Mouse (Mus musculus): ENCODE data around the gene Spryd3. TPM values are rescaled to one million over a fixed set of nuclear protein-coding genes. Genes with fewer than 3 reads are reported as not detected.

Gene Spryd3
- total and polyA plus RNA-seq, 2 experiments from 2014 or later: 16.0 to 22.8 TPM

GRCm38 (mm10) chr15:102094157-102094556, 41.9 kb downstream of the Spryd3 start:
- Histone ChIP-seq H3K4me3 (ENCODE audit: low read depth, low read length) (no peak overlapping the region), H3K36me3 (replicated peaks; ENCODE audit: control insufficient read depth, insufficient read depth, low read length) (peaks cover 81% of the 10 kb centered on the region), H3K4me1 (ENCODE audit: control insufficient read depth, insufficient read depth) (0 out of 2 replicates have a peak, but pooled peaks cover under 1% of the 10 kb centered on the region), H3K27me3 (ENCODE audit: control insufficient read depth, insufficient read depth, low read length) (no peaks in the 10 kb centered on the region), H3K9ac (replicated peaks; ENCODE audit: low read depth, low read length) (no peak overlapping the region), H3K9me3 (replicated peaks; ENCODE audit: control insufficient read depth, low read length) (no peaks in the 10 kb centered on the region), H3K4me2 (ENCODE audit: low read depth, low read length) (no peak overlapping the region), H3K27ac (ENCODE audit: low read depth) (no peak overlapping the region)
- DNase-seq (ENCODE audit: low spot score) (no peak), ATAC-seq (ENCODE audit: insufficient read depth, low read depth) (no peak)
- WGBS: 66% methylated on average over 2 of the region's 2 CpGs
- TF ChIP-seq EP300 (IDR thresholded peaks at IDR 0.05; ENCODE audit: low read depth) (no peak), CTCF (IDR thresholded peaks at IDR 0.05; ENCODE audit: low read depth) (no peak)

- no peak overlapping the region for H3K9ac ChIP-seq (replicated peaks; ENCODE audit: low read depth, low read length)
- H3K9me3 ChIP-seq (replicated peaks; ENCODE audit: control insufficient read depth, low read length): no peaks in the 10 kb centered on the region
- peaks cover 93% of the 10 kb centered on the region for H3K36me3 ChIP-seq (replicated peaks; ENCODE audit: control insufficient read depth, insufficient read depth, low read length)
- no peak for ATAC-seq (ENCODE audit: insufficient read depth, low read depth)
- H3K4me1 ChIP-seq (ENCODE audit: control insufficient read depth, insufficient read depth): no peaks in the 10 kb centered on the region
- H3K4me3 ChIP-seq (ENCODE audit: low read depth, low read length): no peak overlapping the region
- no peaks in the 10 kb centered on the region for H3K27me3 ChIP-seq (ENCODE audit: control insufficient read depth, insufficient read depth, low read length)
- H3K4me2 ChIP-seq (ENCODE audit: low read depth, low read length): no peak overlapping the region
- 84% methylated on average over 4 of the region's 4 CpGs for WGBS
- no peak for TF ChIP-seq CTCF (IDR thresholded peaks at IDR 0.05; ENCODE audit: low read depth)
- TF ChIP-seq EP300 (IDR thresholded peaks at IDR 0.05; ENCODE audit: low read depth): no peak
- no peak overlapping the region for H3K27ac ChIP-seq (ENCODE audit: low read depth)
- no peak for DNase-seq (ENCODE audit: low spot score)
Observed at GRCm38 (mm10) chr15:102092222-102092621, 43.8 kb downstream of the Spryd3 start.

- Histone ChIP-seq H3K27me3 (ENCODE audit: control insufficient read depth, insufficient read depth, low read length) (no peaks in the 10 kb centered on the region), H3K9ac (replicated peaks; ENCODE audit: low read depth, low read length) (no peak overlapping the region), H3K36me3 (replicated peaks; ENCODE audit: control insufficient read depth, insufficient read depth, low read length) (peaks cover 96% of the 10 kb centered on the region), H3K4me2 (ENCODE audit: low read depth, low read length) (no peak overlapping the region), H3K9me3 (replicated peaks; ENCODE audit: control insufficient read depth, low read length) (no peaks in the 10 kb centered on the region), H3K27ac (ENCODE audit: low read depth) (no peak overlapping the region), H3K4me1 (ENCODE audit: control insufficient read depth, insufficient read depth) (no peaks in the 10 kb centered on the region), H3K4me3 (ENCODE audit: low read depth, low read length) (no peak overlapping the region)
- DNase-seq (ENCODE audit: low spot score) (no peak), ATAC-seq (ENCODE audit: insufficient read depth, low read depth) (no peak)
- TF ChIP-seq EP300 (IDR thresholded peaks at IDR 0.05; ENCODE audit: low read depth): no peak
- TF ChIP-seq CTCF (IDR thresholded peaks at IDR 0.05; ENCODE audit: low read depth): no peak
- WGBS: 82% methylated on average over 1 of the region's 1 CpGs
Observed at GRCm38 (mm10) chr15:102091688-102092087, 44.3 kb downstream of the Spryd3 start.

GRCm38 (mm10) chr15:102091063-102091679, 44.9 kb downstream of the Spryd3 start:
- Histone ChIP-seq H3K36me3 (replicated peaks; ENCODE audit: control insufficient read depth, insufficient read depth, low read length) (peaks cover 99% of the 10 kb centered on the region), H3K4me2 (ENCODE audit: low read depth, low read length) (no peak overlapping the region), H3K27ac (ENCODE audit: low read depth) (no peak overlapping the region), H3K9me3 (replicated peaks; ENCODE audit: control insufficient read depth, low read length) (no peaks in the 10 kb centered on the region), H3K9ac (replicated peaks; ENCODE audit: low read depth, low read length) (no peak overlapping the region), H3K27me3 (ENCODE audit: control insufficient read depth, insufficient read depth, low read length) (no peaks in the 10 kb centered on the region), H3K4me1 (ENCODE audit: control insufficient read depth, insufficient read depth) (no peaks in the 10 kb centered on the region), H3K4me3 (ENCODE audit: low read depth, low read length) (no peak overlapping the region)
- no peak for TF ChIP-seq EP300 (IDR thresholded peaks at IDR 0.05; ENCODE audit: low read depth)
- 67% methylated on average over 12 of the region's 12 CpGs for WGBS
- DNase-seq (ENCODE audit: low spot score) (no peak), ATAC-seq (ENCODE audit: insufficient read depth, low read depth) (no peak)

- Histone ChIP-seq H3K4me1 (ENCODE audit: control insufficient read depth, insufficient read depth) (no peaks in the 10 kb centered on the region), H3K9me3 (replicated peaks; ENCODE audit: control insufficient read depth, low read length) (no peaks in the 10 kb centered on the region), H3K9ac (replicated peaks; ENCODE audit: low read depth, low read length) (no peak overlapping the region), H3K4me3 (ENCODE audit: low read depth, low read length) (no peak overlapping the region), H3K36me3 (replicated peaks; ENCODE audit: control insufficient read depth, insufficient read depth, low read length) (peaks cover 98% of the 10 kb centered on the region), H3K4me2 (ENCODE audit: low read depth, low read length) (no peak overlapping the region), H3K27me3 (ENCODE audit: control insufficient read depth, insufficient read depth, low read length) (no peaks in the 10 kb centered on the region), H3K27ac (ENCODE audit: low read depth) (no peak overlapping the region)
- ATAC-seq (ENCODE audit: insufficient read depth, low read depth) (no peak), DNase-seq (ENCODE audit: low spot score) (no peak)
- TF ChIP-seq EP300 (IDR thresholded peaks at IDR 0.05; ENCODE audit: low read depth) (no peak), CTCF (IDR thresholded peaks at IDR 0.05; ENCODE audit: low read depth) (no peak)
- 74% methylated on average over 12 of the region's 12 CpGs for WGBS
Observed at GRCm38 (mm10) chr15:102089914-102090585, 46.0 kb downstream of the Spryd3 start.

All from heart, postnatal 0 days (tissue).